Mouse (Mus musculus) olfactory bulb, adult 2 months (tissue): ENCODE measurements around the gene Sh3kbp1. TPM values are rescaled to one million over a fixed set of nuclear protein-coding genes. Genes with fewer than 3 reads are reported as not detected.

ENCODE experiments used
- H3K27ac ChIP-seq: fragments of 200-500 bp; 2 replicates; pipeline ENCODE4 v1.5.1; 2012; ENCODE audit warnings: low read depth, low read length; ENCODE audit not compliant: insufficient read depth
- H3K4me1 ChIP-seq: fragments of 200-500 bp; 2 replicates; pipeline ENCODE4 v1.6.1; 2012; ENCODE audit warnings: low read length; ENCODE audit not compliant: control insufficient read depth, insufficient read depth
- H3K4me3 ChIP-seq: fragments of 200-500 bp; 2 replicates; pipeline ENCODE4 v1.5.1; 2012; ENCODE audit warnings: mild to moderate bottlenecking, low read depth, low read length, moderate library complexity; ENCODE audit not compliant: insufficient read depth
- CTCF ChIP-seq: fragments of 200-500 bp; IDR thresholded peaks from 2 replicates; pipeline ENCODE4 v1.5.1; 2012; ENCODE audit warnings: low read depth, mild to moderate bottlenecking, low read length, moderate library complexity; ENCODE audit not compliant: insufficient read depth
- POLR2A ChIP-seq: fragments of 200-500 bp; IDR thresholded peaks from 2 replicates; pipeline ENCODE4 v1.6.1; 2012; ENCODE audit warnings: mild to moderate bottlenecking, low read depth, low read length, moderate library complexity; ENCODE audit not compliant: insufficient read depth
- WGBS: fragments of 180-500 bp; shearing (Covaris S2); methylation state at CpG from one replicate; pipeline ENCODE4 v1.1.7; 2018; 5-methylcytosine and 5-hydroxymethylcytosine counted together
- polyA plus RNA-seq: library from polyadenylated mRNA; stranded (reverse); fragments of >200 nt; gene quantifications from 2 replicates; pipeline ENCODE4 v1.2.4, GENCODE M21; 2012; ENCODE audit warnings: low replicate concordance; ENCODE audit not compliant: missing spikeins, insufficient read depth, insufficient read length

Sh3kbp1 gene
- polyA plus RNA-seq, 1 experiment = 177 TPM

DNA sequence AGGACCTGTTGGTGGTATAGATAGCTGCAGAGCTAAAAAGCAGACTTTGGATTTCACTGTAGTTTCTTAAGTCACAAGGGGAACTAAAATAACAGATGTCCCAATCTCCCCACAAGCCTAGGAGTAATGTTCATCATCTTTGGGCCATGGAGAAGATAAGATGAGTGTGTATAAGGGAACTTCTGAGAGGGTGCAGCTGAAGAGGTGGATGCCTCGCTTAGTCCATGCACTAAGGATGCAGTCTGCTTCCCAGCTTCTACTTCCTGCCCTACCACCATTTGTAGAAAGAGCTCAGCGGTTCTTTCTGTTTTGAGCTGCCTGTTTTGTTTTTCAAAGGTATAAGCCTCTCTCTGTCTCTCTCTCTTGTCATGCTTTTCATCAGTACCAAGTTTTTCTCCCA, 69.5 kb downstream of the Sh3kbp1 start:
- H3K4me1 ChIP-seq = peaks cover 4% of the 10 kb centered on the region; the same call in 1 of the 2 replicates
- no peak overlapping the region for H3K27ac ChIP-seq
- WGBS = 54% methylated on average over 2 of the region's 2 CpGs
- TF ChIP-seq CTCF (no peak), POLR2A (no peak)
- H3K4me3 ChIP-seq = no peak overlapping the region

DNA sequence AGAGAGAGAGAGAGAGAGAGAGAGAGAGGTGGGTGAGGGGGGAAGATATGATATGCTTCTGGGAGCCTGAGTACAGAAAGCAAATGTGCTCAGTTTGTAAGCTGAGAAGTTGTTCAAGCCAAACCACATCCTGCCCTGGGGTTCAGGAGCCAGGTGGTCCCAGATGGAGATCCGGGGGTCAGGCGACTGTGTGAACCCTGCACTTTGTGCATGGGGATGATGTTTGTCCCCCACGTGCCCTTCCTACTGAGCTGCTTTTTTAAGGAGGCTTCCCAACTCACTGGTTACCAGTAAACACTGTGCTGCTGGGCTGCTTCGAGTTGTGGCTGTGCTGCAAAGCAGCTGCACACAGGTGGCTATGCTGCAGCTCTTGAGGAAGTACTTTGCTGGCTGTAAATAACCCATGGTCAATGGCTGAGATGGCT, 70.0 kb downstream of the Sh3kbp1 start:
- Histone ChIP-seq H3K4me3 (no peak overlapping the region; the same call in 1 of the 2 replicates), H3K27ac (no peak overlapping the region), H3K4me1 (peaks cover 4% of the 10 kb centered on the region; the same call in 1 of the 2 replicates)
- TF ChIP-seq POLR2A (no peak), CTCF (no peak)
- 47% methylated on average over 4 of the region's 4 CpGs for WGBS

DNA sequence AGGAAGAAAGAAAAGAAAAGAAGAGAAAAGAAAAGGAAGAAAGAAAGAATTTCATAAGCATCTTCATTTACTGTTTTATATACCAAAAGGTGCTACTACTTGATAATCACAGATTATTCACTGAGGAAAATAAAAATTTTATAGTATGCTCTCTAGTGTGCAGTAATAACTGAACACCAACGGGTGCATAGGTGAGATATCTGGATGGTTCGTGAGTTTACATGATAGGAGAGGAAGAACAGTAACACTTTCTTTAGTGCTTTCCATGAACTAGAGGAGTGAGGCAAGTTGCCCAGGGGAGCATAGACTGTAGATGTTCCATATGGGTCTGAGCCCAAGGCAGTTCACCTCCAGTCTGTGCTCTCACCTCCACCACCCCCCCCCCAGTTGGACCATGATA, 75.8 kb downstream of the Sh3kbp1 start:
- WGBS = 97% methylated on average over 2 of the region's 2 CpGs
- Histone ChIP-seq H3K4me3 (no peak overlapping the region), H3K27ac (no peak overlapping the region), H3K4me1 (no peaks in the 10 kb centered on the region)
- TF ChIP-seq CTCF (no peak), POLR2A (no peak)

DNA sequence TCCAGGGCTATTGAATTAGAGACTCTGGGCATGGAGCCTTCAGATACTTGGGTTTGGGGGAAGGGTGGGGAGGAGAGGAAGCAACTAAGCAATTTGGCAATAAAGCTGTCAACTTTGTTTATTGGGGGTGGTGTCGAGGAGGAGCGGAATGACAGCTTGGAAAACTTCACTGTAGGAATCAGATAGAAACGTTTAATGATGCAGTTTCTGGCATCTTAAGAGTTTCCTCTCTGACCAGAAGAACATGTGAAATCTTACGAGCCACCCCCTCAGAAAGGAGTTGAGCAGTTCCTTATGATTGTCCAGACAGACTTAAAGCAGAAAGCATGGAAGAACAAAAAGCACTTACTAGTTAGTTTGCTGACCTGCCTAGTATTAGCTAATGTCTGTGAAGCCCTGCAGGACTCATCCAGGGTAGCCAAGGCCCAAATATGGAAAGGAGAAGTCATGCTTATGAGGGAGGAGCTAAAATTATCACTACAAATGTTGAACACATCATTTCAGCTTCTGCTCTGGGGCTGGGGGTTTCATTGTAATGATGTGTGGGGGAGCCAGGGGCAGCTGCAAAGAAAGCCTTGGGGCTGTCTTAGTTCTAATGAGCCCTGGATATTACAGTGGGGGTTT, 77.4 kb downstream of the Sh3kbp1 start:
- WGBS = 61% methylated on average over 4 of the region's 4 CpGs
- Histone ChIP-seq H3K4me3 (no peak overlapping the region), H3K27ac (no peak overlapping the region), H3K4me1 (peaks cover 9% of the 10 kb centered on the region)
- TF ChIP-seq POLR2A (no peak), CTCF (no peak)

DNA sequence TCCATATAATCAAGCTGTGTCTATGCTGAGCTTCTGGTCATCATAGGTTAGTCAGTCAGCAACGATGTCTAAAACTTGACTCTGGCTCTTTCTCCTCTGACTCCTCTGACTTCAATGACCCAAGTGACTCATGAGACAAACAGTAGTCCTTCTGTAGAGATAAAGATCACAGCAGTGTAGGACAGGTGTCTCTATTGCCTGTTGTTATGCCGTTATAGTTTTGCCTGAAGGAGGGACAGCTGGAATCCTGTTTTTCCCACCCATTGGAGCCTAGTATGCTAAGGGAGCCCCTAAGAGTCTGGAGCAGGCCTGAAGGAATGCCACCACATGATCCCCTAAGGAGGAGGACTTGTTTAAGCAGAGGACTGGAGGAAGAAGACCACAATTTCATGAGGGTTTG, 78.3 kb downstream of the Sh3kbp1 start:
- H3K4me1 ChIP-seq = peaks cover 9% of the 10 kb centered on the region
- H3K4me3 ChIP-seq = no peak overlapping the region
- H3K27ac ChIP-seq = no peak overlapping the region
- TF ChIP-seq CTCF = no peak
- no peak for TF ChIP-seq POLR2A
- 74% methylated on average over 2 of the region's 2 CpGs for WGBS

DNA sequence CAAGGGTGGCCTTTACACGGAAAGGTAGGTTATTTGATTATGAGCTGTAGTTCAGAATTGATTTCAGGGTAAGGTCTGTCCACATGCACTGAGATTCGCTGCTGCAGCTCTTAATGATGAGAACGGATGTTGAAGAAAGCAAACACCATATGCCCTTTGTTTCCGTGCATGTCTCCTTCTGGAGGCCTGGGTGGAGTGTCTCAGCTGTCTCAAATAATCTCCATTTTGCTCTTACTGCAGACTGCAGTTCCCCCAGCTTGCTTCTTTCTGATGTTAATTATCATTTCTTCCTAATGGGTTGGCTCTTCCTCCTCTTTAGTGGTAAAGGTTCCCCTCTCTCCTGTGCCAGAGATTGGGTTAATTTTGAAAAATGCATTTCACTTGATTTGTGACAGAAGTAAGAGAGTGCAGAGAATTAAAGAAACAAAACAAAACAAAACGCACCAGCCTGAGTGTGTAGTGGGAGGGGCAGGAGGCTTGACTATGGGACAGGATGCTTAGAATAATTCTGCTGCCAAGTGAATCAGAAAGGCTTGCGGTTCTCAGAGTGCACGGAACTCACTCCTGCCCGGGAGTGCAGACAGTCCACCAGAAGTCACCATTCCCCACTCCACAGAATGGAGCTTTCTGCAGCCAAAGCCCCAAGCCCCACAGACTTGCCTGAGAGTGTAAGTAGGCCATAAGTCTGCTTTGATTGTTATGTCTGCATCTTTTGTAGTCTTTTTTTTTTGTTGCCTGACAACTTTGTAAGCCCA, 81.2 kb downstream of the Sh3kbp1 start:
- Histone ChIP-seq H3K4me3 (no peak overlapping the region), H3K27ac (no peak overlapping the region), H3K4me1 (peaks cover 9% of the 10 kb centered on the region)
- TF ChIP-seq CTCF = no peak
- no peak for TF ChIP-seq POLR2A
- WGBS = 34% methylated on average over 8 of the region's 8 CpGs

DNA sequence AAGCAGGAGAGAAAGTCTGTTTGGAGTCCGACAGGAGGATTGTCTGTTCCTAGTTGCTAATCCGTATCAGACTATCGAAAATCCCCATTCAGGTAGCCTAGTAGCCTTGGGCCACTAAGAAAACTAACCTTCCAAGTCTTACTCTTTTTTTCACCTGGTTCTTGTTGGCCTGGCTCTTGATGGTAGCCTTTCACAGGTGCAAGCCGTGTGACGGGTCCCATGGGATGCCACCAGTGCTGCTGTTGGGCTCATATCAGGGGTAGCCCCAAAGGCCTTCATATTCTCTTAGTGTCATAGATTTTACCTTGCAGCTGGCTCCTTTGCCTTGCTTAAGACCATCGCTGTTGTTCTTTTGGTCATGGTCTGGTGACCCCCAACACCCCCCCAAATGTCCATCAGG, 82.2 kb downstream of the Sh3kbp1 start:
- TF ChIP-seq POLR2A (no peak), CTCF (no peak)
- H3K4me3 ChIP-seq = no peak overlapping the region
- 97% methylated on average over 6 of the region's 6 CpGs for WGBS
- H3K4me1 ChIP-seq = peaks cover 9% of the 10 kb centered on the region
- H3K27ac ChIP-seq = no peak overlapping the region

DNA sequence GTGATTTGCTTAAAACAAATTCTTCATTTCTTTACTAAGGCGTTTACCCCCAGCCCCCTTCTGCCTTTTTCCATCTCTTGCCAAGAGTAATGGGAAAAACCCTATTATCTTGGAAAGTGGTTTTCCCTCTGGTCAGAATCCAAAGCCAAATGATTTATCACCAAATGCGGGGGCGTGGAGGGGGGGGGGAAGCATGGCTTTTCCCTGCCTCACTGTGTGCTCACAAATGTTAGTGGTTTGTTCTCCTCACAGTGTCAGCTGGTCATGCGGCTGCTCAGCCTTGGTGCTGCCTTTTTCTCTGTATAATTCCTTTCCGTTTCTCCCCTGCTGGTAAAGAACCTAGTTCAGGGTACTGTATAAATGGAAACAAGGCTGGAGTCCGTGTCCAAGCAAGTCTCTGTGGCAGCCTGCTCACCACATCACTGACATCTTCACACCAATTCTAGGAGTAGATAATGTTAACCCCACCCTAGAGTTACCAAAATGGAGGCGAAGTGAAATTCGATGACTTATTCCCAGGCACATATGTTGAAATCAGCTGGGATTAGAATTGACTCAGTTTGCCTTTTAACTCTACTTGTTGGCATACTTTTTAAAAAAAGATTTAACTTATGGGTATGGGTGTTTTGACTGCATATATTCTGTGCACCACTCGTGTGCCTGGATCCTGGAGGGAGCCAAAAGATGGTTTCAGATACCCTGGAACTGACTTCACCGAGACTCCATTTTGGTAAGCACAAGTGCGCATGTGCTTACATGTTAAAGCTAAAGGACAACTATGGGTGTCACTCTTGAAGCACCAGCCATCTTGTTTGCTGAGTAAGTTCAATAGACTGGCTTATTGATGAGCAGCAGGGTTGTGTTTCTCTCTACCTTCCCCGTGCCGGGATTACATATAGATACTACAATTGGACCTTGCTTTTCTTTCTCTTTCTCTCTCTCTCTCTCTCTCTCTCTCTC, 84.3 kb downstream of the Sh3kbp1 start:
- no peak overlapping the region for H3K27ac ChIP-seq
- no peak overlapping the region for H3K4me3 ChIP-seq
- TF ChIP-seq CTCF = no peak
- TF ChIP-seq POLR2A = no peak
- WGBS = 80% methylated on average over 13 of the region's 13 CpGs
- H3K4me1 ChIP-seq = peaks cover 9% of the 10 kb centered on the region
